29 mouse cellular contexts compared by ENCODE assay signal in genomic region chr14:9642628-9643027, GRCm38 (mm10).
A peak's percentile ranks its signal among the peaks of the same experiment; 100 is the strongest.
DNase-seq lines count a peak whose midpoint lies in the region; ATAC-seq lines count a peak whose summit lies in the region.
"Had no signal": no experiment of that assay in that cellular context is flagged by ENCODE, and none has a peak within 500 bp of the region (broad histone marks: within the 10 kb centered on the region; RNA-seq: fewer than 3 reads in every experiment).

No protein-coding gene starts in this region.

- 47% methylated on average over 6 of the region's 6 CpGs for WGBS in lung, embryonic 15.5 days
- WGBS in midbrain, embryonic 15.5 days = 59% methylated on average over 6 of the region's 6 CpGs
- 65% methylated on average over 6 of the region's 6 CpGs for WGBS in midbrain, embryonic 14.5 days
- 45% methylated on average over 6 of the region's 6 CpGs for WGBS in forebrain, embryonic 15.5 days

- peak; percentile 31; the same call in 1 of the 2 replicates for ATAC-seq in lung, embryonic 15.5 days (ENCODE audit: borderline replicate concordance, extremely low read depth, low FRiP score, low TSS enrichment)
- peak; percentile 19; the same call in 1 of the 2 replicates for ATAC-seq in midbrain, embryonic 15.5 days (replicated peaks)
- ATAC-seq in midbrain, embryonic 14.5 days (ENCODE audit: low FRiP score, low TSS enrichment) = no peak
- peak; percentile 53 for ATAC-seq in forebrain, embryonic 15.5 days (replicated peaks)
- ATAC-seq: CD4-positive, CD25-positive, alpha-beta regulatory T cell, adult 4 months; intestine, embryonic 15.5 days; lung, postnatal 0 days had no signal

- H3K36me3 ChIP-seq in lung, embryonic 15.5 days = no peaks in the 10 kb centered on the region
- H3K36me3 ChIP-seq in midbrain, embryonic 15.5 days (replicated peaks) = no peaks in the 10 kb centered on the region
- no peaks in the 10 kb centered on the region for H3K36me3 ChIP-seq in midbrain, embryonic 14.5 days (ENCODE audit: control insufficient read depth, insufficient read depth, low read length)
- no peaks in the 10 kb centered on the region for H3K36me3 ChIP-seq in forebrain, embryonic 15.5 days
- H3K36me3 ChIP-seq: embryonic facial prominence, embryonic 15.5 days; heart, embryonic 15.5 days; intestine, embryonic 15.5 days; limb, embryonic 13.5 days; neural tube, embryonic 13.5 days had no signal

- H3K9me3 ChIP-seq in lung, embryonic 15.5 days = no peaks in the 10 kb centered on the region
- no peaks in the 10 kb centered on the region for H3K9me3 ChIP-seq in midbrain, embryonic 15.5 days
- H3K9me3 ChIP-seq in midbrain, embryonic 14.5 days (ENCODE audit: control insufficient read depth, low read length) = no peaks in the 10 kb centered on the region
- H3K9me3 ChIP-seq in forebrain, embryonic 15.5 days = no peaks in the 10 kb centered on the region
- H3K9me3 ChIP-seq: embryonic facial prominence, embryonic 15.5 days; heart, embryonic 15.5 days; intestine, embryonic 15.5 days; limb, embryonic 13.5 days; neural tube, embryonic 13.5 days had no signal

- H3K9ac ChIP-seq in lung, embryonic 15.5 days = no peak overlapping the region
- no peak overlapping the region for H3K9ac ChIP-seq in midbrain, embryonic 15.5 days
- no peak overlapping the region for H3K9ac ChIP-seq in midbrain, embryonic 14.5 days (replicated peaks; ENCODE audit: low read length)
- H3K9ac ChIP-seq in forebrain, embryonic 15.5 days (replicated peaks) = no peak overlapping the region
- H3K9ac ChIP-seq: embryonic facial prominence, embryonic 15.5 days; heart, embryonic 15.5 days; intestine, embryonic 15.5 days; limb, embryonic 13.5 days; neural tube, embryonic 13.5 days had no signal

- DNase-seq in heart, adult 11 months = peak; percentile 42
- no peak for DNase-seq in heart, postnatal 36 days
- DNase-seq in lung, adult 18-20 months = no peak
- no peak for DNase-seq in midbrain, embryonic 14.5 days
- no peak for DNase-seq in frontal cortex, adult 2 months (ENCODE audit: extremely low spot score in 1 of 2, low spot score in 1 of 2)
- DNase-seq: adrenal gland, postnatal 25 days; cerebellum, adult 18-20 months; cerebellum, postnatal 10 days; gastrocnemius, adult 2 months; gastrocnemius, postnatal 36 days; heart, adult 2 months; heart, postnatal 4 days; kidney, adult 2 months; kidney, postnatal 4 days; lung, postnatal 4 days; thymus, postnatal 4 days had no signal

- H3K4me3 ChIP-seq in lung, embryonic 15.5 days = no peak overlapping the region
- no peak overlapping the region for H3K4me3 ChIP-seq in midbrain, embryonic 15.5 days
- no peak overlapping the region for H3K4me3 ChIP-seq in midbrain, embryonic 14.5 days (replicated peaks; ENCODE audit: low read depth, low read length)
- H3K4me3 ChIP-seq in forebrain, embryonic 15.5 days = no peak overlapping the region
- H3K4me3 ChIP-seq: embryonic facial prominence, embryonic 15.5 days; gastrocnemius, adult 2 months; heart, adult 2 months; heart, embryonic 15.5 days; intestine, embryonic 15.5 days; limb, embryonic 13.5 days; myocyte; neural tube, embryonic 13.5 days had no signal

- H3K4me2 ChIP-seq in lung, embryonic 15.5 days = no peak overlapping the region
- H3K4me2 ChIP-seq in midbrain, embryonic 15.5 days = no peak overlapping the region
- H3K4me2 ChIP-seq in midbrain, embryonic 14.5 days (ENCODE audit: low read length) = no peak overlapping the region
- H3K4me2 ChIP-seq in forebrain, embryonic 15.5 days (replicated peaks) = no peak overlapping the region
- H3K4me2 ChIP-seq: embryonic facial prominence, embryonic 15.5 days; heart, embryonic 15.5 days; intestine, embryonic 15.5 days; limb, embryonic 13.5 days; liver, embryonic 11.5 days; neural tube, embryonic 13.5 days had no signal

- H3K4me1 ChIP-seq in lung, embryonic 15.5 days = no peaks in the 10 kb centered on the region
- H3K4me1 ChIP-seq in midbrain, embryonic 15.5 days = peaks cover 34% of the 10 kb centered on the region
- H3K4me1 ChIP-seq in midbrain, embryonic 14.5 days (ENCODE audit: control insufficient read depth, insufficient read depth, low read length) = peaks cover 26% of the 10 kb centered on the region; the same call in 1 of the 2 replicates
- H3K4me1 ChIP-seq in forebrain, embryonic 15.5 days = peaks cover 44% of the 10 kb centered on the region
- H3K4me1 ChIP-seq: embryonic facial prominence, embryonic 15.5 days; heart, embryonic 15.5 days; intestine, embryonic 15.5 days had no signal

- no peak overlapping the region for H3K27ac ChIP-seq in lung, embryonic 15.5 days
- no peak overlapping the region for H3K27ac ChIP-seq in midbrain, embryonic 15.5 days
- no peak overlapping the region for H3K27ac ChIP-seq in midbrain, embryonic 14.5 days (replicated peaks; ENCODE audit: low read depth, low read length)
- no peak overlapping the region for H3K27ac ChIP-seq in forebrain, embryonic 15.5 days (replicated peaks)
- H3K27ac ChIP-seq: embryonic facial prominence, embryonic 15.5 days; gastrocnemius, adult 2 months; heart, adult 2 months; heart, embryonic 15.5 days; intestine, embryonic 15.5 days; kidney, postnatal 0 days; limb, embryonic 13.5 days; neural tube, embryonic 13.5 days had no signal

- no peaks in the 10 kb centered on the region for H3K27me3 ChIP-seq in lung, embryonic 15.5 days
- H3K27me3 ChIP-seq in midbrain, embryonic 15.5 days (replicated peaks) = no peaks in the 10 kb centered on the region
- H3K27me3 ChIP-seq in midbrain, embryonic 14.5 days (ENCODE audit: control insufficient read depth, insufficient read depth, low read length) = no peaks in the 10 kb centered on the region
- H3K27me3 ChIP-seq in forebrain, embryonic 15.5 days = no peaks in the 10 kb centered on the region
- H3K27me3 ChIP-seq: embryonic facial prominence, embryonic 15.5 days; heart, embryonic 15.5 days; intestine, embryonic 15.5 days; limb, embryonic 13.5 days had no signal

- intact Hi-C loops in heart, postnatal 36 days (cut with DNase I) = no loop called here
